Mouse (Mus musculus) cerebellum, adult 9-11 months (tissue): ENCODE measurements around the gene Ppp1r14d.
A peak's percentile ranks its signal among the peaks of the same experiment; 100 is the strongest.

Experiments
- DNase-seq: peaks from one replicate; pipeline ENCODE4 v3.0.0; 2022

Gene Ppp1r14d

GRCm38 (mm10) chr2:119229775-119230704, at the start of gene Ppp1r14d:
Gene Ppp1r14d, minus strand, starts transcription at chr2:119229906.
- DNase-seq: no peak

GRCm38 (mm10) chr2:119277810-119278209, 48.1 kb upstream of the Ppp1r14d start:
- no peak for DNase-seq

- no peak for DNase-seq
Measured at GRCm38 (mm10) chr2:119276926-119277325, 47.2 kb upstream of the Ppp1r14d start.

GRCm38 (mm10) chr2:119274126-119274525, 44.4 kb upstream of the Ppp1r14d start:
- DNase-seq: no peak

GRCm38 (mm10) chr2:119270643-119271331, 41.1 kb upstream of the Ppp1r14d start, which contains the start of gene Rhov:
Gene Rhov, minus strand, starts transcription at chr2:119271272.
- DNase-seq: peak; percentile 88

- DNase-seq: no peak
Measured at GRCm38 (mm10) chr2:119270286-119270642, 40.6 kb upstream of the Ppp1r14d start.

GRCm38 (mm10) chr2:119263813-119264212, 34.1 kb upstream of the Ppp1r14d start:
- no peak for DNase-seq

GRCm38 (mm10) chr2:119262978-119263377, 33.3 kb upstream of the Ppp1r14d start:
- DNase-seq: peak; percentile 23

GRCm38 (mm10) chr2:119261326-119261725, 31.6 kb upstream of the Ppp1r14d start:
- DNase-seq: no peak

GRCm38 (mm10) chr2:119260518-119260917, 30.8 kb upstream of the Ppp1r14d start:
- no peak for DNase-seq

GRCm38 (mm10) chr2:119254976-119255375, 25.3 kb upstream of the Ppp1r14d start:
- DNase-seq: no peak

GRCm38 (mm10) chr2:119250826-119251478, 21.2 kb upstream of the Ppp1r14d start:
- DNase-seq: peak; percentile 85

GRCm38 (mm10) chr2:119250377-119250776, 20.7 kb upstream of the Ppp1r14d start:
- peak; percentile 18 for DNase-seq

GRCm38 (mm10) chr2:119249592-119250061, 19.9 kb upstream of the Ppp1r14d start:
- DNase-seq: no peak

GRCm38 (mm10) chr2:119247904-119248303, 18.2 kb upstream of the Ppp1r14d start:
- DNase-seq: no peak

GRCm38 (mm10) chr2:119245246-119245645, 15.5 kb upstream of the Ppp1r14d start:
- no peak for DNase-seq

GRCm38 (mm10) chr2:119242548-119242947, 12.8 kb upstream of the Ppp1r14d start:
- DNase-seq: no peak

GRCm38 (mm10) chr2:119240819-119241186, 11.1 kb upstream of the Ppp1r14d start:
- no peak for DNase-seq

- no peak for DNase-seq
Measured at GRCm38 (mm10) chr2:119240075-119240818, 10.5 kb upstream of the Ppp1r14d start.

- no peak for DNase-seq
Measured at GRCm38 (mm10) chr2:119238671-119239070, 9.0 kb upstream of the Ppp1r14d start.

- DNase-seq: no peak
Measured at GRCm38 (mm10) chr2:119237871-119238220, 8.1 kb upstream of the Ppp1r14d start.

- no peak for DNase-seq
Measured at GRCm38 (mm10) chr2:119237210-119237870, 7.6 kb upstream of the Ppp1r14d start, which contains the start of gene Spint1. Gene Spint1, plus strand, starts transcription at chr2:119237362.
